Mouse (Mus musculus): ENCODE measurements around the gene St3gal3.
A peak's percentile ranks its signal among the peaks of the same experiment; 100 is the strongest.

Gene St3gal3

GRCm38 (mm10) chr4:117981518-117981917, 153.2 kb downstream of the St3gal3 start:
- no peak for DNase-seq

GRCm38 (mm10) chr4:117980161-117980560, 154.6 kb downstream of the St3gal3 start:
- no peak for DNase-seq

DNA sequence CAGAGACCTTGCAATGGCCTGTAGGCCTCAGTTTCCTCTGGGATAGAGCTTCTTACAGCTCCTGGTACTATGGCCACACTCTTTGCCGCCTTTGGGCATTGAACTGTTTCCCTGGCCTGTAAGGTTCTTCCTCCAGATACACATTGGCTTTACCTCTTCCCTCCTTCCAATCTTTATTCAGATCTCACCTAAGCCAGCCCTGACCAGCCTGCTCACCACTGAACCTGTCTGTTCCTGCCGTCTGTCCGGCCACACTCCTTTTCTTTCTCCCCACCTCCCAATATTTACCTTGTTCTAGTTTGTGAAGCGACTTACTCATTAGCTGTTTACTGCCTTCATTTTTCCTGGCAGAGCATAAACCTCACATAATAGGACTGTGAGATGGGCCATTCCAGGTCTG, 155.5 kb downstream of the St3gal3 start:
- no peak for DNase-seq

DNA sequence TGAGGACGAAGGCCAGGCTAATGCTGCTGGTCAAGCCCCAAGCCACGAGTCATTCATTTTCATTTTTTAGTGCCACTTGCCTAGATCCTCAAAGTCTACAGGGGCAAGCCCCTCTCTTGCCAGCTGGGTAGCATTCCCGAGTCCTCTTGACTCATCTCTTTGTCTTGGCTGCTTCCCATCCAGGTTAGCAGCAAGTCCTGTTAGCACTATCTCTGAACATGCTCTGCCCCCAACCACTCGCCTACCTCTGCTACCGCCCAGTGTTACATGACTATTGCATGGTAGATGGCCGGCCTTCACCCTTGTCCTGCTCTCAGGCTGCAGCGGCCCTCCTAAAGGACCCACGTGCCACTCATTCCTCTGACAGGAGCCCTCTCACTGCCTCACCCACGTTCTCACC, 156.4 kb downstream of the St3gal3 start:
- DNase-seq: no peak

DNA sequence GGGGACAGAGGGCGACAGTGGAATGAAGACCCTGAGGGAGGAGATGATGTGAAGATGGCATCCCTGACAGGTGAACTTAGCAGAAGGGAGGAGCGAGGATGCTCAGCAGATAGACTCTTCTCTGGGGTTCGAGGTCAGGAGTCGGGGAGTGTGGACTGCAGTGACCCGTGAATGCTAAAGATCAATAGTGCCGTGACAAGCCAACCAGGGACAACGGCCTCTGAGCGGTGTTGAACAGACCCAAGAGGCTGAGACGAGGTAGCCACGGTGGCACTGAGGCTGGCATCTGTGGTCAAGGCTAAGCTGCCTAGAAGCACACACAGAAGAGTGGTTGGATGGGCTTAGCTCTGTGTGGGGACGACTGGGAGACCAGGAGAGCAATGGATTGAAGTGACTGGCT, 156.9 kb downstream of the St3gal3 start:
- no peak for DNase-seq

DNA sequence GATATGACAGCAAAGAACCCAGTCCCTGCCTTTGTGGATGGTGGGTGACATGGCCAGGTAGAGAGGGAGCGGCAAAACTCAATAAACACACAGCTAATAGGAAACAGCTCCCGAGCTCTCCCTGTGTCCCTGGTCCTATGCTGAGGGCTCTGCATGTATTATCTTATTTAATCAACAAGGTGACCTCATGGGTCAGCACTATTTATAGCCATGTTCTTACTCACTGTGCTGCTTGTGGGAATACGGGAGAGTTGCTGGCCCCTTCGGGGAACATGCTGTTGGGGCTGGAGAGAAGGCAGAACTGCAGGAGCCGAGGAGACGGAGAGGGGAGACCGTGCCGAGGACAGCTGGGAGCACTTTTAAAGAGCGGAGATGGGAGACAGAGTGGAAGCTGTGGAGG, 157.3 kb downstream of the St3gal3 start:
- DNase-seq: no peak

- DNase-seq: no peak
Measured at GRCm38 (mm10) chr4:117975820-117976219, 158.9 kb downstream of the St3gal3 start.

- no peak for DNase-seq
Measured at GRCm38 (mm10) chr4:117974719-117975118, 160.0 kb downstream of the St3gal3 start.

GRCm38 (mm10) chr4:117972999-117973398, 161.7 kb downstream of the St3gal3 start:
- no peak for DNase-seq

GRCm38 (mm10) chr4:117964346-117965025, 170.2 kb downstream of the St3gal3 start:
- no peak for DNase-seq

DNA sequence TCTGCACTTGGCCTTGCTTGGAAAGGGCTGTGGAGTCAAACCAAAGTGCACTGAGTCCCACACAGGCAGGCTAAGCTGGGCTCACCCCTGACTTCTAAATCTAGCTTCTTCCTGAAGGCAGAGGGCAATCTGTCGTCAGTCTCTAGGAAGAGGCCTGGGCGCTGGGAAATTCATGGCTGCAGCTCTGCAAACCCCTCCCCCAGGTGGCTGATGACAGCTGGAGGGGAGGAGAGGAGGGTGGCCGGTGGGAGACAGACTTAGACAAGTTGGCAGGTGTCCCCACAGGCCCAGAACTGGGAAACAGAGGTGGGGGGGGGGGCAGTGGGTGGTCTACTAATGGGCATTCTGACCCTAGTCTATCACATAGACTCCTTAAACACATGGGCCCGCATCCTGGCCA, 177.2 kb downstream of the St3gal3 start:
- DNase-seq: no peak

DNA sequence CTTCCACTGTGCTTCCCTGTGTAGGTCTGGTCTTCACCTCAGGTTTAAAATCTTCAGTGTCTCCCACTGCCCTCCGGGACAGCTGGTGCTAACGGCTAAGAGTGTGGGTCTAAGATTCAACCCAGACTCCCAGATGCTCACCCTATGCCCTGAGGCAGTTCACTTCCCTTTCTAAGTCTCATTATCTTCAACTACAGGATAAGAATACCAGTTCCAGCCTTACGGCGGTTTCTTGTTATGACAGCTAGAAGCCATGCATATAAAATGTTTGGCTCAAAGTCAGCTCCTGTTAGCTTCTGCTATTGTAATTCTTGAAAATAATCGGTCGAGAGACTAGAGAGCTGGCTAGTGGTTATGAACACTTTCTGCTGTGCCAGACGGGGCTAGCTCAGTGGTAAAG, 187.2 kb downstream of the St3gal3 start:
- DNase-seq: no peak

DNA sequence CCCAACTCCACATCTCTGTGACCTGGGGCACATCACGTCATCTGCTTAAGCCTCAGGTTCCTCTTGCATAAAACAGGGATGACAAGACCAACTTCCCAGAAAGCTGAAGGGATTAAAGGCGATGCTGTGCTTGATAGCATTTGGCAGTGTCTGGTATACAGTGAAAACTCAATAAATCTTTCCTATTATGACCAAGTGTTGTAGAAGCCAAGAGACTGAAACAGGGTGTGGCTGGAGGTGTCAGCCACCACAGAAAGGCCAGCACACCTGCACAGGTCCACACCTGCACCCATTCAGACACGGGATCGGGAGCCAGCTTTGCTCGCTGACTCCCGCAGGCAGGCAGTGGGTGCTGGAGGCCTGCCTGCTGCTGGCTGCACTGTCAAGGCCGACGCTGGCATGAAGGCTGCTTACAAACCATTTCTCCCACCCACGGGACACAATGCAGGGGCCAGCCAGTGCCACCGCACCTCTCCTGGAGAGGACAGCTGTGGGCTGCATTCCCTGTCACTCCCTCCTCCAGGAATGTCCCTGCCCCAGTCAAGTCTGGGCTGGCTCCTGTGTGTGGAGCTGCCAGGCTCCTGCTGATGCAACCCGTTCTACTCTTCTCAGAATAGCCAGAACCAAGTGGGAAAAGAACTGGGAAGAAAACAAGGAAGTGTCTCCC, 187.9 kb downstream of the St3gal3 start:
- no peak for DNase-seq

- DNase-seq: no peak
Measured at GRCm38 (mm10) chr4:117943317-117943716, 191.4 kb downstream of the St3gal3 start.

GRCm38 (mm10) chr4:117936964-117937363, 197.8 kb downstream of the St3gal3 start:
- no peak for DNase-seq

DNA sequence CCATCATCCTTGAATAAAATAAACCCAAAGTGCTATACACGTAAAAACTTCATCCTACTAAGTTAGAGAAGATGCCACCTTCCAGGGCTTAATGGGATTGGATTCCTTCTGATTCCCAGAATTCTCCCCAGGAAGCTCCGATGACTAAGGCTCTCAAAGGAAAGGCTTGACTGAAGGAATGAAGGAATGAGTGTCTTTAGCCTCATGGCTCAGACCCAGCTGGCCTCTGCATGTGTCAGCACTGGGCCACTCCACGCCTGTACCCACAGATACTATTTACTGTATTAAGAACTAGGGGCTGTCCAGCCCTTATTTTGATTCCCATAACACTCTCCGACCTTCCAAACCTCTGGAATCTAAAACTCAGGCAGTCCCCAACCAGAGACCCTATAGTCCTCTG, 200.6 kb downstream of the St3gal3 start:
- DNase-seq: no peak

GRCm38 (mm10) chr4:117933248-117933647, 201.5 kb downstream of the St3gal3 start:
- DNase-seq: no peak

GRCm38 (mm10) chr4:117929391-117929881, 205.3 kb downstream of the St3gal3 start, which contains the start of gene Artn:
Gene Artn, minus strand, starts transcription at chr4:117929763.
- peak; percentile 75 for DNase-seq

- DNase-seq: peak; percentile 76
Measured at GRCm38 (mm10) chr4:117928699-117929241, 205.9 kb downstream of the St3gal3 start.

DNA sequence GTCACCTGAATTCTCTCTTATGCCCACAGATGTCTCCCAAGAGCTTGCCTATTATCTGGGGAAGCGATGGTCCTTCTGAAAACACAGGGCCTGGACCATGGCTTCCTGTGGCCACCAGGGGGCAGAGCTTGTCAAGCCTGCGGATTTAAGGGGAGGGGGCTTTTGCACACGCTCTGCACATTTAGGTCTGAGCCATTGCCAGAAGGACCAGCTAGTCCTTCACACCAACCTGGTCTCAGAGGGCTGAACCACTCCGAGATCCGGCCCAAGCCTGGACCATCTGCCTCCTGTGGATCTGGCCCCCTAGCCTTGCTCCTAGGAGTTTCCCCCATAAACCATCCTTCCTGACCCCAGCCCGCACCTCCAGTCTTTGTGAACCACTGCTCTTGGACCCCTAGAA, 206.5 kb downstream of the St3gal3 start:
- DNase-seq: peak; percentile 22

DNA sequence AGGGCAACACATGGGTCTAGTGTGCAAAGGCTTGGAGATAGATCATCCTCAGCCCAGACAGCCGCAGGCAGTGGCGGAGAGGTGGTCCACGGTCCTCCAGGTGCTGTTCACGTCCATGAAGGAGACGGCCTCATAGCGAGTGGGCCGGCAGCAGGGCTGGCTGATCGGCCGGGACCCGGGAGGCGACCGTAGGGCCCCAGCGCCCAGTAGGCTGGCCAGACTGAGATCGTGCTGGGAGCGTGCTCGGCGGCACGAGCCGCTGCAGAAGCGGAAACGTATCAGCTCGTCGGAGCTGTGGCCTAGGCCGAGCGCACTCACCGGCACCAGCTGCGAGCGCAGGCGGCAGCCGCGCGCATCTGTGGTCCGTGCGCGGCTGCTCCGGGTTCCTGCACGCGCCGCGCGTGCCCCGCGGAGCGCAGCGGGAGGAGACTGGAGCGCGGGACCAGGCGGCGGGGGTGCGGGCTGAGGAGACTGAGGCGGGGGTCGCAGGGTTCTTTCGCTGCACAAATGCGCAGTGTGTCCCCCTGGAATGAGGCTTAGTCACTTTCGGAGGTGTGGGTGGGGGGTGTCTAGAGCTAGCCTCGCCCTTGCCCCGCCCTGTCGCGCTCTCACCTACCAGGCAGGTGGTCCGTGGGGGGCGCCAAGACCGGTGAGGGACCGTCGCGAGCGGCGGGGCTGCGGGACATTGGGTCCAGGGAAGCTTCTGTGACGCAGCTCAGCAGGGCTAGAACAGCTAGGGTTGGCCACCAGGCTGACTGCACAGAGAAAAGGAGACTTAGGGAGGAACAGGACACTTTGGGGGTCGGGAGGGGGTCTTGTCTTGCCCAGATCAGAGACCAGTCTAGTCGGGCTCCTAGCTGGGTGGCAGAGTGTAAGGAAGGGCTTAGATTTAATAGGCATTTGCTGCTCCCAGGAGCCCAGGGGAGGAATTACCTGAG, 207.9 kb downstream of the St3gal3 start:
- DNase-seq: peak; percentile 10

- DNase-seq: no peak
Measured at GRCm38 (mm10) chr4:117924916-117925315, 209.8 kb downstream of the St3gal3 start.

DNA sequence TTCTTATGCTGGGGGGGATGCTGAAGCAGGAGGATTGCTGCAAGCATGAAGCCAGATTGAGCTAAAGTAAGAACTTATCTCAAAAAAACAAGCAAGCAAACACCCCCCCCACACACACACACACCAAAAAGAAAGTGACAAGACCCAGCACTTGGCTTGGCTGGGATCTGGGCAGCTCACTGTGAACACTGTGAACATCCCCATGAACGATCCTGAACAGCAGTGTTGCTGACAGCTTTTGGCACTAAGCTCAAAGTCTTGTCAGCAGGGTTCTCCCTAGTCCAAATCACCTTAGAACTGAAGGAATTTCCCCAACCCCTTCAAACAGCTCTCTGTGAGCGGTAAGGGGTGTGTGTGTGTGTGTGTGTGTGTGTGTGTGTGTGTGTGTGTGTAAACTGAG, 211.3 kb downstream of the St3gal3 start:
- DNase-seq: no peak

All from kidney, adult 18-20 months (tissue).